Mouse (Mus musculus) embryonic facial prominence, embryonic 12.5 days (tissue): ENCODE measurements around the gene Pitpnm3. TPM values are rescaled to one million over a fixed set of nuclear protein-coding genes. Genes with fewer than 3 reads are reported as not detected.
"Not testable (repeated sequence)": the region's sequence is repeated elsewhere in the genome, so short reads cannot be mapped to it uniquely, and the experiment has no call there.

Experiments
- ATAC-seq: fragments of 200-750 bp; cut with Nextera tagmentation; 2 replicates; pipeline ENCODE4 v1.8.0; 2017; ENCODE audit not compliant: insufficient number of reproducible peaks, insufficient read depth, low FRiP score, low TSS enrichment
- H3K27ac ChIP-seq: fragments of 300-500 bp; sonication (generic); 2 replicates; pipeline ENCODE4 v1.5.1; 2016; ENCODE audit warnings: mild to moderate bottlenecking
- H3K27me3 ChIP-seq: fragments of 300-500 bp; sonication (generic); 2 replicates; pipeline ENCODE4 v1.6.1; 2016; ENCODE audit warnings: mild to moderate bottlenecking, moderate library complexity
- H3K36me3 ChIP-seq: fragments of 300-500 bp; sonication (generic); 2 replicates; pipeline ENCODE4 v1.6.1; 2016; ENCODE audit warnings: mild to moderate bottlenecking
- H3K4me1 ChIP-seq: fragments of 300-500 bp; sonication (generic); 2 replicates; pipeline ENCODE4 v1.6.1; 2016
- H3K4me2 ChIP-seq: fragments of 300-500 bp; sonication (generic); replicated peaks from 2 replicates; pipeline ENCODE4 v1.6.1; 2016; ENCODE audit warnings: mild to moderate bottlenecking, moderate library complexity
- H3K4me3 ChIP-seq: fragments of 300-500 bp; sonication (generic); 2 replicates; pipeline ENCODE4 v1.5.1; 2016; ENCODE audit warnings: mild to moderate bottlenecking
- H3K9ac ChIP-seq: fragments of 300-500 bp; sonication (generic); 2 replicates; pipeline ENCODE4 v1.6.1; 2016; ENCODE audit warnings: mild to moderate bottlenecking, moderate library complexity
- H3K9me3 ChIP-seq: fragments of 300-500 bp; sonication (generic); 2 replicates; pipeline ENCODE4 v1.6.1; 2016; ENCODE audit warnings: mild to moderate bottlenecking, moderate library complexity
- WGBS: fragments of 180-500 bp; shearing (Covaris S2); methylation state at CpG from one replicate; pipeline ENCODE4 v1.1.7; 2016; 5-methylcytosine and 5-hydroxymethylcytosine counted together
- polyA plus RNA-seq: library from polyadenylated mRNA; unstranded; fragments of >200 nt; fragmentation: Nextera tagmentation; extraction: Ambion mirVana; gene quantifications from 2 replicates; pipeline ENCODE4 v1.2.1, GENCODE M21; 2016

Gene Pitpnm3
- 0.24 and 0.33 TPM in 2 replicates for polyA plus RNA-seq

DNA sequence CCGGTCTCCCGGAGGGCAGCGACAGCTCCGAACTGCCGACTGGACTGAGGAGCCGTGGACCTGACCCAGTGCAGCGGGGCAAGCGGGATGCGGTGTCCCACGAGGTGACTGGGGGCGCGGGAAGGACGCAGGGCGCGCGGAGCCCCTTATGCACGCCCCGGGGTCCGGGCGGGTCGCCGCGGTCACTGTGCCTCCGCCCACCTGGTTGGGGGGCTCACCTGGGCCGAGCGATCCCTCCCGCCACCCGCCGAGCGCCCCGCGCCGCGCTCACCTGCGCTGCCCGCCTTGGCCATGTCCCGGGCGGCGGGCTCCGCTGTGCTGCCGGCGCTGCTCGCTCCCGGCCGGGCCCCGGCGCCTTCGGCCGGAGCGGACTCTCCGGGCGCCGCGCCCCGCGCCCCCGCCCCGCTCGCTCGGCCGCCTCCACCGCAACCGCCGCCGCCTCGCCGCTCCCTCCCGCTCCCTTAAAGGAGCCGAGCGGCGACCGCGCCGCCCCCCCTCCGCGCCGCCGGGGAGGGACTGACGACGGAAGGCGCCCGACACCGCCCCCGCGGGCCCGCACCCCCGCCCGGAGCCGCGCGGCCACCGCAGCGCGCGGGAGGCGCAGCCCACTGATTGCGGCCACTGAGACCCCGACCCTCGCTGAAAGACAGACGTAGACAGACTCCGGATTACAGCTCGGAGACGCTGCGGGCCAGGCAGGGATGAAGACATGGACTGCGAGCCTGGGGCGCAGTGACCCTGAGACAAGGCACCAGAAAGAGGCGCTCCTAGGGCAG lies at the start of gene Pitpnm3:
Gene Pitpnm3 (minus strand): TSS at position 396 of the 776 bp plus-strand sequence.
- no peaks in the 10 kb centered on the region for H3K9me3 ChIP-seq
- no peak within 1 kb of the TSS for H3K27ac ChIP-seq
- H3K4me3 ChIP-seq: peak within 1 kb of the TSS; percentile 60
- H3K4me1 ChIP-seq: peaks cover 21% of the 10 kb centered on the region
- H3K4me2 ChIP-seq: peak within 1 kb of the TSS; percentile 99
- under 1% methylated on average over 98 of the region's 107 CpGs for WGBS
- no peak for ATAC-seq
- H3K36me3 ChIP-seq: no peaks in the 10 kb centered on the region
- H3K9ac ChIP-seq: peak within 1 kb of the TSS; percentile 70
- peaks cover 67% of the 10 kb centered on the region for H3K27me3 ChIP-seq

GRCm38 (mm10) chr11:72184252-72184651 lies 48.7 kb upstream of the Pitpnm3 start:
- H3K27ac ChIP-seq: no peak overlapping the region
- H3K4me2 ChIP-seq: no peak overlapping the region
- no peaks in the 10 kb centered on the region for H3K4me1 ChIP-seq
- no peak for ATAC-seq
- no peaks in the 10 kb centered on the region for H3K9me3 ChIP-seq
- 85% methylated on average over 4 of the region's 4 CpGs for WGBS
- no peak overlapping the region for H3K9ac ChIP-seq
- H3K4me3 ChIP-seq: no peak overlapping the region
- H3K27me3 ChIP-seq: no peaks in the 10 kb centered on the region
- H3K36me3 ChIP-seq: peaks cover 39% of the 10 kb centered on the region

GRCm38 (mm10) chr11:72181136-72181535 lies 45.6 kb upstream of the Pitpnm3 start:
- Histone ChIP-seq H3K27me3 (no peaks in the 10 kb centered on the region), H3K27ac (no peak overlapping the region), H3K4me3 (no peak overlapping the region), H3K4me1 (no peaks in the 10 kb centered on the region), H3K9me3 (no peaks in the 10 kb centered on the region), H3K9ac (no peak overlapping the region), H3K36me3 (peaks cover 42% of the 10 kb centered on the region), H3K4me2 (no peak overlapping the region)
- ATAC-seq: no peak
- 95% methylated on average over 4 of the region's 4 CpGs for WGBS

DNA sequence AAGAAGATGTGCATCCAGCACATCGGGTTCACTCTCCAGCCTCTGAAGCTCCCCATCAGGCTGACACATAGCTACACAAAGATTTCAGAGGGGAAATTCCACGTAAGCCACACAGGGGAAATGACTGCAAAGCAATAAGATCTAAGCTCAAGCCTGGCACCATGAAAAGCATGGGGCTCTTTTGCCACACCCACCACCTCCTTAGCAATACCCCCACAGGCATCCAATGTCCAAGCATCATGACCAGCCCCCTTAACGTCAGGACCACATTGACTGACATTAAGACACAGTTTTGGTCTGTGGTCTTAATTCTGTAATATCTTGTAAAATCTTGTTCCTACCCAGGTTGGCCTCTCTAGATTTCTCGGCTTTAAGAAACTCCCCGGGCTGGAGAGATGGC lies 45.0 kb upstream of the Pitpnm3 start:
- peaks cover 45% of the 10 kb centered on the region for H3K36me3 ChIP-seq

GRCm38 (mm10) chr11:72176553-72176952 lies 41.0 kb upstream of the Pitpnm3 start:
- Histone ChIP-seq H3K9ac (no peak overlapping the region), H3K4me3 (no peak overlapping the region), H3K27ac (no peak overlapping the region), H3K9me3 (no peaks in the 10 kb centered on the region), H3K4me1 (no peaks in the 10 kb centered on the region), H3K4me2 (no peak overlapping the region), H3K27me3 (no peaks in the 10 kb centered on the region), H3K36me3 (peaks cover 66% of the 10 kb centered on the region)
- ATAC-seq: no peak
- WGBS: 57% methylated on average over 3 of the region's 3 CpGs

More for the DNA sequence above, 45.0 kb upstream of the Pitpnm3 start:
- no peaks in the 10 kb centered on the region for H3K9me3 ChIP-seq
- no peak overlapping the region for H3K27ac ChIP-seq
- 88% methylated on average over 5 of the region's 5 CpGs for WGBS
- no peak overlapping the region for H3K4me2 ChIP-seq
- H3K27me3 ChIP-seq: no peaks in the 10 kb centered on the region
- H3K9ac ChIP-seq: no peak overlapping the region
- H3K4me3 ChIP-seq: no peak overlapping the region
- no peaks in the 10 kb centered on the region for H3K4me1 ChIP-seq
- ATAC-seq: no peak

DNA sequence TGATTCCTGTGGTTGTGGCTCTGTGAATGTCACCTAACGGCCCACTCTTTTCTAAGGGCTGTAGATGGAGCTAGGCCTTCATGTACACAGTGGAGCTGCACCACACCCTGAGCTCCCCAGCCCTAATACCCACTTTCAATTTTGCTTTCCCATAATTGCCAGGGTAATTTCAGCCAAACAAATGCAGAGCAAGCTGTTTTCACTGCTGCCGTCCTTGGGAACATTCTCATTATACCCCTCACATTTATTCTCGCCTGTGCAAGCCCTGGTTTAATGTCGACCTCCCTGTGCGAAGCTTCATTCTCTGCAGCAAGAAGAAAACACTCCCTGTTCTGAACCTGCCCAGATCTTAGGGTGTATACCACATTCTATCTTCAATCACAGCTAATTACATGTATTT lies 40.4 kb upstream of the Pitpnm3 start:
- Histone ChIP-seq H3K4me2 (no peak overlapping the region), H3K9ac (no peak overlapping the region), H3K27me3 (no peaks in the 10 kb centered on the region), H3K4me3 (no peak overlapping the region), H3K27ac (no peak overlapping the region), H3K36me3 (peaks cover 61% of the 10 kb centered on the region), H3K4me1 (no peaks in the 10 kb centered on the region), H3K9me3 (no peaks in the 10 kb centered on the region)
- 88% methylated on average over 5 of the region's 5 CpGs for WGBS
- ATAC-seq: no peak

- H3K27me3 ChIP-seq: no peaks in the 10 kb centered on the region
- WGBS: 94% methylated on average over 6 of the region's 6 CpGs
- peaks cover 60% of the 10 kb centered on the region for H3K36me3 ChIP-seq
- no peaks in the 10 kb centered on the region for H3K4me1 ChIP-seq
- H3K4me3 ChIP-seq: no peak overlapping the region
- no peak overlapping the region for H3K4me2 ChIP-seq
- H3K9me3 ChIP-seq: no peaks in the 10 kb centered on the region
- no peak for ATAC-seq
- no peak overlapping the region for H3K9ac ChIP-seq
- H3K27ac ChIP-seq: no peak overlapping the region
These were observed 39.1 kb upstream of the Pitpnm3 start for GRCm38 (mm10) chr11:72174721-72175120.

GRCm38 (mm10) chr11:72173506-72173905 lies 37.9 kb upstream of the Pitpnm3 start:
- Histone ChIP-seq H3K27me3 (no peaks in the 10 kb centered on the region), H3K9me3 (no peaks in the 10 kb centered on the region), H3K9ac (no peak overlapping the region), H3K4me2 (no peak overlapping the region), H3K27ac (no peak overlapping the region), H3K4me3 (no peak overlapping the region), H3K4me1 (no peaks in the 10 kb centered on the region), H3K36me3 (peaks cover 58% of the 10 kb centered on the region)
- 82% methylated on average over 5 of the region's 5 CpGs for WGBS
- ATAC-seq: no peak

GRCm38 (mm10) chr11:72171906-72172305 lies 36.3 kb upstream of the Pitpnm3 start:
- not testable (repeated sequence) for ATAC-seq, H3K27ac ChIP-seq, H3K4me2 ChIP-seq, H3K4me1 ChIP-seq, H3K4me3 ChIP-seq, H3K9ac ChIP-seq, H3K27me3 ChIP-seq, H3K9me3 ChIP-seq
- 86% methylated on average over 4 of the region's 4 CpGs for WGBS
- H3K36me3 ChIP-seq: peaks cover 60% of the 10 kb centered on the region

DNA sequence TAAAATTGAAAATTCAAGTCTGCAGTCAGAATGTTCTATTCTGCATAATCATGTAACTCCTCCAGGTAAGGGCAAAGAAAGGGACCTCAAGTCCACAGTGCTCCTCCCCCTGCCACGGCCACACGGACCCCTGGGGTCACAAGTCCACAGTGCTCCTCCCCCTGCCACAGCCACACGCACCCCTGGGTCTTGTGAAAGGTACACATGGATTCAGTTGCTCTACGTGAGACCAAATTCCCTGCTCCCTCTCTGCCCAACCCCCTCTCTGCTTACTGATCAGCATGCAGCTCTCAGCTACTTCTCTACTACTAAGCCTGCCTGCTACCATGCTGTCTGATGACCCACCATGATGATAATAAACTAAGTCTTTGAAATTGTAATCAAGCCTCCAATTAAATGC lies 34.3 kb upstream of the Pitpnm3 start:
- no peaks in the 10 kb centered on the region for H3K9me3 ChIP-seq
- no peaks in the 10 kb centered on the region for H3K27me3 ChIP-seq
- 83% methylated on average over 4 of the region's 4 CpGs for WGBS
- ATAC-seq: no peak
- peaks cover 65% of the 10 kb centered on the region for H3K36me3 ChIP-seq
- H3K4me1 ChIP-seq: no peaks in the 10 kb centered on the region
- no peak overlapping the region for H3K27ac ChIP-seq
- H3K4me2 ChIP-seq: no peak overlapping the region
- no peak overlapping the region for H3K9ac ChIP-seq
- H3K4me3 ChIP-seq: no peak overlapping the region

- H3K9me3 ChIP-seq: no peaks in the 10 kb centered on the region
- H3K4me2 ChIP-seq: no peak overlapping the region
- no peaks in the 10 kb centered on the region for H3K27me3 ChIP-seq
- H3K36me3 ChIP-seq: peaks cover 68% of the 10 kb centered on the region
- H3K4me3 ChIP-seq: no peak overlapping the region
- ATAC-seq: no peak
- 78% methylated on average over 2 of the region's 2 CpGs for WGBS
- H3K27ac ChIP-seq: no peak overlapping the region
- H3K9ac ChIP-seq: no peak overlapping the region
- no peaks in the 10 kb centered on the region for H3K4me1 ChIP-seq
These were observed 27.6 kb upstream of the Pitpnm3 start for GRCm38 (mm10) chr11:72163198-72163597.

DNA sequence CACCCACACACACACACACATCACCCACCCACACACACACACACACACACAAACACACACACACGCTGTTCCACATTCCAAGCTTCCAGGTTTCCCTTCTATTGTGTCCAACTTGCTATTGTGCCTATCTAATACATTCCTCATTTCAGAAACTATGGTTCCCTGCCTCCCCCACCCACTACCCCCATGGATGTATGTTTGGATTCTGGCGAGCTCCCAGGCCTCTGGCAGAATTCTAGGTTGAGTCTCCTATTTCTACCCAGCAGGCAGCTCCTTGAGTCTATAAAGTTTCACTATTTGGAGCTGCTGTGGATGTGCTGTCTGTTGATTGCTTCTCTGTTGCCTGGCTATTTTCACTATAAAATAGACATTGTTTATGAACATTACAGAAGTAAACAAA lies 21.0 kb upstream of the Pitpnm3 start:
- H3K36me3 ChIP-seq: peaks cover 66% of the 10 kb centered on the region
- H3K9ac ChIP-seq: no peak overlapping the region
- no peaks in the 10 kb centered on the region for H3K4me1 ChIP-seq
- H3K4me2 ChIP-seq: no peak overlapping the region
- H3K4me3 ChIP-seq: no peak overlapping the region
- 66% methylated on average over 2 of the region's 2 CpGs for WGBS
- no peak overlapping the region for H3K27ac ChIP-seq
- no peak for ATAC-seq
- no peaks in the 10 kb centered on the region for H3K9me3 ChIP-seq
- no peaks in the 10 kb centered on the region for H3K27me3 ChIP-seq
